Mouse (Mus musculus) bone marrow, adult 2 months (tissue): Measurements from ENCODE around the gene Vstm2l.

ENCODE experiments used
- CTCF ChIP-seq: fragments of 200-500 bp; IDR thresholded peaks from 2 replicates; pipeline ENCODE4 v1.5.1; 2011; ENCODE audit warnings: low read length, control low read depth; ENCODE audit not compliant: control insufficient read depth, insufficient read depth
- POLR2A ChIP-seq: fragments of 200-500 bp; IDR thresholded peaks from 2 replicates; pipeline ENCODE4 v1.6.1; 2011; ENCODE audit warnings: low read depth, mild to moderate bottlenecking, control low read depth, low read length, borderline replicate concordance; ENCODE audit not compliant: control insufficient read depth

DNA sequence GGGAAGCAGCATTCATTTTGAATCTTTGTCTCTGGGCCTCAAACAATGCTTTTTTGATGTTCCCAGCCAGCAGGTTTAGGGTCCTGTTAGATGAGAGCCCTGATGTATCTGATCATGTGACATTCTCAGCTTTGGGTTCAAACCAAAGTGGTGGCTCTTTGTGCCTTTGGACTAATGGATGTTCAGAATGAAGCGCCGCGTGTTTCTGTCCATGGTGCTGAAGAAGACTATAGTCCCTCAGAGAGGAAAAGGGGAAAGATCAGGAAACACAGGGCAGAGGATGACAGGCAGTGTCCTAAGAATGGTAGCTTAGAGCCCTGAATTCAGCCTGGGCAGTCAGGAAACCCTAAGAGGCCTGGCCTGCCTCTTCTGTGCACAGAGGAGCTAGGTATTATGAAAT is 56.2 kb downstream of the Vstm2l start:
- no peak for TF ChIP-seq CTCF
- TF ChIP-seq POLR2A = no peak
